In genomic region chr17:66100566-66101379, GRCm38 (mm10) we compare ENCODE assay signal across 8 mouse cellular contexts. TPM values are rescaled to one million over a fixed set of nuclear protein-coding genes. Genes with fewer than 3 reads are reported as not detected.
DNase-seq lines count a peak whose midpoint lies in the region; ATAC-seq and TF ChIP-seq lines count a peak whose summit lies in the region.

No protein-coding gene starts in this region.

- H3K4me2 ChIP-seq in kidney, postnatal 0 days (ENCODE audit: low read length), result peak overlapping the region; percentile 75
- peak overlapping the region; percentile 86 for H3K4me2 ChIP-seq in midbrain, embryonic 15.5 days

- no peak for TF ChIP-seq CTCF in heart, adult 2 months (IDR thresholded peaks at IDR 0.05)
- no peak for TF ChIP-seq CTCF in kidney, postnatal 0 days (IDR thresholded peaks at IDR 0.05; ENCODE audit: low read depth)

- under 1% methylated on average over 41 of the region's 41 CpGs for WGBS in heart, adult 2 months
- WGBS in forebrain, embryonic 10.5 days, result 1% methylated on average over 41 of the region's 41 CpGs
- under 1% methylated on average over 41 of the region's 41 CpGs for WGBS in kidney, postnatal 0 days
- WGBS in midbrain, embryonic 15.5 days, result under 1% methylated on average over 41 of the region's 41 CpGs

- no peak for DNase-seq in heart, adult 2 months
- DNase-seq in heart, postnatal 25 days (ENCODE audit: low spot score), result no peak
- DNase-seq in ES-E14 (ENCODE audit: low read depth, low spot score), result no peak
- no peak for DNase-seq in forebrain, embryonic 10.5 days (ENCODE audit: extremely low spot score, low spot score)
- peak; percentile 28 for DNase-seq in kidney, postnatal 0 days (ENCODE audit: low spot score)
- no peak for DNase-seq in spleen, postnatal 14 days (ENCODE audit: low spot score in 2 of 2)
- no peak for DNase-seq in urinary bladder, adult 18-20 months (ENCODE audit: low spot score in 2 of 2)

- no peak for TF ChIP-seq EP300 in heart, adult 2 months (IDR thresholded peaks at IDR 0.05; ENCODE audit: insufficient read depth, low read depth, low read length)

- peak overlapping the region; percentile 96 for H3K9ac ChIP-seq in heart, adult 2 months (ENCODE audit: low read depth, low read length)
- H3K9ac ChIP-seq in ES-E14 (ENCODE audit: insufficient read depth, low read depth, low read length, poor library complexity, severe bottlenecking), result peak overlapping the region; percentile 84
- peak overlapping the region; percentile 94 for H3K9ac ChIP-seq in kidney, postnatal 0 days (ENCODE audit: low read depth, low read length)
- peak overlapping the region; percentile 87 for H3K9ac ChIP-seq in midbrain, embryonic 15.5 days

- peak overlapping the region; percentile 94 for H3K27ac ChIP-seq in heart, adult 2 months
- peak overlapping the region; percentile 72 for H3K27ac ChIP-seq in ES-E14 (ENCODE audit: insufficient read depth, low read depth, low read length, poor library complexity, severe bottlenecking)
- peak overlapping the region; percentile 97 for H3K27ac ChIP-seq in forebrain, embryonic 10.5 days
- peak overlapping the region; percentile 95 for H3K27ac ChIP-seq in kidney, postnatal 0 days
- peak overlapping the region; percentile 94 for H3K27ac ChIP-seq in midbrain, embryonic 15.5 days

- peaks cover 5% of the 10 kb centered on the region; the same call in 1 of the 2 replicates for H3K4me1 ChIP-seq in heart, adult 2 months (ENCODE audit: control insufficient read depth, insufficient read depth, low read length)
- H3K4me1 ChIP-seq in ES-E14 (ENCODE audit: control insufficient read depth in 2 of 2, insufficient read depth in 2 of 2, low read length in 2 of 2, poor library complexity in 1 of 2), result peaks cover 2 to 5% of the 10 kb centered on the region in 2 experiments; a peak in 2 of 4 replicates
- H3K4me1 ChIP-seq in forebrain, embryonic 10.5 days, result peaks cover 15% of the 10 kb centered on the region
- H3K4me1 ChIP-seq in kidney, postnatal 0 days (replicated peaks; ENCODE audit: insufficient read depth, low read length), result peaks cover 5% of the 10 kb centered on the region; the same call in 1 of the 2 replicates
- peaks cover 16% of the 10 kb centered on the region for H3K4me1 ChIP-seq in midbrain, embryonic 15.5 days

- intact Hi-C loops in heart, adult 2 months (cut with DNase I), result loop anchor here (1.0 to 10.0 kb wide), 3 partner anchors 23 to 486 kb away; partner anchors contain the start of gene Ankrd12
- intact Hi-C loops in heart, postnatal 25 days (cut with DNase I), result loop anchor here (2.0 to 5.0 kb wide), 3 partner anchors 24 to 148 kb away; partner anchors contain the start of genes Ankrd12 and Twsg1

- peak overlapping the region; percentile 87 for H3K4me3 ChIP-seq in heart, adult 2 months
- peak overlapping the region; percentile 81 to 99 for H3K4me3 ChIP-seq in ES-E14 (ENCODE audit: insufficient read depth in 1 of 2, low read depth in 1 of 2, low read length in 2 of 2, poor library complexity in 1 of 2, severe bottlenecking in 1 of 2)
- peak overlapping the region; percentile 96 for H3K4me3 ChIP-seq in forebrain, embryonic 10.5 days
- H3K4me3 ChIP-seq in kidney, postnatal 0 days (replicated peaks; ENCODE audit: low read depth, low read length), result peak overlapping the region; percentile 92
- peak overlapping the region; percentile 63 for H3K4me3 ChIP-seq in midbrain, embryonic 15.5 days

- no peak for ATAC-seq in kidney, postnatal 0 days (replicated peaks; ENCODE audit: low FRiP score, low read depth)
- ATAC-seq in midbrain, embryonic 15.5 days (replicated peaks), result no peak

- in situ Hi-C loops in ES-E14 (cut with MboI; ENCODE audit: low sequenced_read_pairs in 2 of 2, unreplicated experiment in 2 of 2), result no loop called here

- no peaks in the 10 kb centered on the region for H3K9me3 ChIP-seq in ES-E14 (ENCODE audit: control insufficient read depth, insufficient read depth, low read depth, low read length)
- no peaks in the 10 kb centered on the region for H3K9me3 ChIP-seq in forebrain, embryonic 10.5 days
- no peaks in the 10 kb centered on the region for H3K9me3 ChIP-seq in kidney, postnatal 0 days (replicated peaks; ENCODE audit: low read length)
- H3K9me3 ChIP-seq in midbrain, embryonic 15.5 days, result no peaks in the 10 kb centered on the region

- TF ChIP-seq POLR2A in heart, adult 2 months (IDR thresholded peaks at IDR 0.05; ENCODE audit: insufficient read depth, low read depth, low read length), result no peak

- peaks cover 4% of the 10 kb centered on the region for H3K79me2 ChIP-seq in heart, adult 2 months (replicated peaks; ENCODE audit: control insufficient read depth, insufficient read depth, low read length)

- peaks cover 18% of the 10 kb centered on the region for H3K36me3 ChIP-seq in heart, adult 2 months (ENCODE audit: control insufficient read depth, insufficient read depth, low read length)
- no peaks in the 10 kb centered on the region for H3K36me3 ChIP-seq in ES-E14 (ENCODE audit: control insufficient read depth, insufficient read depth, low read length, poor library complexity, severe bottlenecking)
- peaks cover 8% of the 10 kb centered on the region for H3K36me3 ChIP-seq in forebrain, embryonic 10.5 days (replicated peaks)
- no peaks in the 10 kb centered on the region for H3K36me3 ChIP-seq in kidney, postnatal 0 days (ENCODE audit: insufficient read depth, low read length)
- H3K36me3 ChIP-seq in midbrain, embryonic 15.5 days (replicated peaks), result no peaks in the 10 kb centered on the region

- H3K27me3 ChIP-seq in heart, adult 2 months (ENCODE audit: control insufficient read depth, insufficient read depth, low read length), result no peaks in the 10 kb centered on the region
- H3K27me3 ChIP-seq in forebrain, embryonic 10.5 days (ENCODE audit: poor library complexity, severe bottlenecking), result no peaks in the 10 kb centered on the region
- H3K27me3 ChIP-seq in kidney, postnatal 0 days (ENCODE audit: insufficient read depth, low read length), result no peaks in the 10 kb centered on the region
- H3K27me3 ChIP-seq in midbrain, embryonic 15.5 days (replicated peaks), result no peaks in the 10 kb centered on the region

TF ChIP-seq in ES-E14, 5 proteins besides CTCF, POLR2A, EP300 and RAD21:
- TF ChIP-seq MAFK (IDR thresholded peaks at IDR 0.05; ENCODE audit: insufficient read depth, low read depth, low read length) (no peak), ZC3H11A (IDR thresholded peaks at IDR 0.05; ENCODE audit: borderline replicate concordance, low read depth, low read length) (no peak), CHD2 (IDR thresholded peaks at IDR 0.05; ENCODE audit: low read depth, low read length) (no peak), ZNF384 (IDR thresholded peaks at IDR 0.05; ENCODE audit: low read depth, low read length) (no peak), HCFC1 (IDR thresholded peaks at IDR 0.05; ENCODE audit: borderline replicate concordance, insufficient read depth, low read length) (no peak)

RNA-seq across cellular contexts. Expression of gene Ndufv2, which starts 0.6 kb away (rescaled TPM):
- 1,000 to 10,000 TPM; 1,138 to 1,275 TPM for total RNA-seq in heart, adult 2 months (2021)
- 270 and 461 TPM in 2 replicates for polyA plus RNA-seq in heart, adult 2 months (2012; rRNA removed)
- total RNA-seq in heart, postnatal 25 days (2021), result 1,000 to 10,000 TPM; 1,243 to 1,263 TPM
- total RNA-seq in ES-E14 (2012; rRNA removed), result 77.4 and 115 TPM in 2 replicates
- polyA plus RNA-seq in forebrain, embryonic 10.5 days (2016; fragmentation: Nextera tagmentation; extraction: Ambion mirVana), result 325 and 337 TPM in 2 replicates
- polyA plus RNA-seq in kidney, postnatal 0 days (2015; fragmentation: Nextera tagmentation; extraction: Ambion mirVana), result 536 and 576 TPM in 2 replicates
- 341 and 355 TPM in 2 replicates for polyA plus RNA-seq in midbrain, embryonic 15.5 days (2015; fragmentation: Nextera tagmentation; extraction: Ambion mirVana)

RNA-seq across cellular contexts. Expression of gene Washc1, which starts 10.6 kb away (rescaled TPM):
- 10 to 100 TPM; 19.2 to 21.5 TPM for total RNA-seq in heart, adult 2 months (2021)
- 21.1 and 23.6 TPM in 2 replicates for polyA plus RNA-seq in heart, adult 2 months (2012; rRNA removed)
- 10 to 100 TPM; 21.0 to 21.8 TPM for total RNA-seq in heart, postnatal 25 days (2021)
- total RNA-seq in ES-E14 (2012; rRNA removed), result 28.8 and 36.8 TPM in 2 replicates
- polyA plus RNA-seq in forebrain, embryonic 10.5 days (2016; fragmentation: Nextera tagmentation; extraction: Ambion mirVana), result 31.6 and 31.8 TPM in 2 replicates
- 41.6 and 43.7 TPM in 2 replicates for polyA plus RNA-seq in kidney, postnatal 0 days (2015; fragmentation: Nextera tagmentation; extraction: Ambion mirVana)
- polyA plus RNA-seq in midbrain, embryonic 15.5 days (2015; fragmentation: Nextera tagmentation; extraction: Ambion mirVana), result 44.9 and 46.3 TPM in 2 replicates

RNA-seq across cellular contexts. Expression of gene Ddx11, which starts 22.5 kb away (rescaled TPM):
- 1 to 10 TPM; 1.2 to 1.3 TPM for total RNA-seq in heart, adult 2 months (2021)
- 1.3 and 2.9 TPM in 2 replicates for polyA plus RNA-seq in heart, adult 2 months (2012; rRNA removed)
- 1 to 10 TPM; 1.4 TPM for total RNA-seq in heart, postnatal 25 days (2021)
- total RNA-seq in ES-E14 (2012; rRNA removed), result 56.1 and 86.8 TPM in 2 replicates
- polyA plus RNA-seq in forebrain, embryonic 10.5 days (2016; fragmentation: Nextera tagmentation; extraction: Ambion mirVana), result 35.1 and 37.8 TPM in 2 replicates
- polyA plus RNA-seq in kidney, postnatal 0 days (2015; fragmentation: Nextera tagmentation; extraction: Ambion mirVana), result 5.6 and 6.8 TPM in 2 replicates
- polyA plus RNA-seq in midbrain, embryonic 15.5 days (2015; fragmentation: Nextera tagmentation; extraction: Ambion mirVana), result 4.9 and 6.0 TPM in 2 replicates

RNA-seq across cellular contexts. Expression of gene Ankrd12, which starts 23.9 kb away (rescaled TPM):
- total RNA-seq in heart, adult 2 months (2021), result 10 to 100 TPM; 18.7 to 22.2 TPM
- 2.6 and 7.1 TPM in 2 replicates for polyA plus RNA-seq in heart, adult 2 months (2012; rRNA removed)
- total RNA-seq in heart, postnatal 25 days (2021), result 10 to 100 TPM; 15.8 to 22.5 TPM
- total RNA-seq in ES-E14 (2012; rRNA removed), result 8.3 and 9.5 TPM in 2 replicates
- 11.7 and 14.6 TPM in 2 replicates for polyA plus RNA-seq in forebrain, embryonic 10.5 days (2016; fragmentation: Nextera tagmentation; extraction: Ambion mirVana)
- polyA plus RNA-seq in kidney, postnatal 0 days (2015; fragmentation: Nextera tagmentation; extraction: Ambion mirVana), result 22.8 and 26.4 TPM in 2 replicates
- 161 and 170 TPM in 2 replicates for polyA plus RNA-seq in midbrain, embryonic 15.5 days (2015; fragmentation: Nextera tagmentation; extraction: Ambion mirVana)
